Mouse (Mus musculus): ENCODE results near the gene Slc40a1.

Gene Slc40a1

DNA sequence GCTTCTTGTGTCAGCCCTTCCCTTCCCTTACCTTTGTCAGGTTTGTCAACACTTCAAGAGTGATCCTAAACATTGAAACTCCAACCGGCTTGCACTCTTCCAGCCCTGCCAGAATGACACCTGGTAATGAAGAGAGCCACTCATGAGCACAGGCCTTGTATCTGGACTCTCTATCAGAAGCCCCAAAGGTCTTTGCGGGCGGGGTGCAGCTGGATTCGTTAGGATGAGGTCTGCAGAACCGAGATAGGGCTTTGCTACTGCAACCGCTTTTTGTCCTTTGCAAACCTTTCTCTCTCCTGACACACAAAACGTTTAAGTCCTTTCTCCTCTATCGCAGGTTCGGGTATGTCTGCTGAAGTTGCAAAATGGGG, at the start of gene Slc40a1:
Gene Slc40a1 (minus strand): TSS at position 131 of the 371 bp plus-strand sequence.
- DNase-seq = no peak

DNA sequence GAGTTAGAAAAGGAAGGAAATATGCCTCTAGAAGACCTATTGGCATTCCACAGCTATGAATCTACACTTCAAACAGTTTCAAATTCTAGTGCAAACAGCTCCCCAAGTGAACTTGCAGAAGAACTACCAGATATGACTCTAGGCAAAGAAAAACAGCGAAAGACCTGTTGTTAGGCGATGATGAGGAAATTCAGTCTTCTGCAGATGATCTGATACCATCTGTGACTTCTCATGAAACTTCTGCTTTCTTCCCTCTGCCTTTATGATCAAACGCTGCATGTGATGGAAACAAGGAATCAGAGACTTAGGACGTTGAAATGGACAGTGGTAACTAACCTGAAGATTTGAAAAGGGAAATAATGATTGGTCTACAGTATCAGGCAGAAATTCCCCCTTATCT, 45.0 kb upstream of the Slc40a1 start:
- no peak for DNase-seq

DNA sequence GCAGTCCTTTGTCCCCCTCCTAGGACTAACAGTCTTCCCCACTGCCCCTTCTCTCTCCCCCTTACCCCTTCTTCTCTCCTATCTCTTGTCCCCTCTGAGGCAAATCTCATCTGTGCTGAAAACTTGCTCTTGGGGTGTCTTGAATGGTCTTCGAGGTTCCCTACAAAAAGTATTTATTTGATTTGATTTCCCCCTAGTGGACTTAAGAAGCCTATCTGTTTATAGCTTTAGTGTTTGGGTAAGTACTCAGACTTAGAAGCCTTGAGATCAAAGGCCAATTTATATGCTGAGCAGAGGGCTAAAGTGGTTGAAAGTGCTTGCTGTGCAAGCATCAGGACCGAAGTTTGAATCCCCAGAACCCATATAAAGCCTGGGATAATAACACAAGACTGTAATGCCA, 22.7 kb upstream of the Slc40a1 start:
- DNase-seq = peak; percentile 12

DNA sequence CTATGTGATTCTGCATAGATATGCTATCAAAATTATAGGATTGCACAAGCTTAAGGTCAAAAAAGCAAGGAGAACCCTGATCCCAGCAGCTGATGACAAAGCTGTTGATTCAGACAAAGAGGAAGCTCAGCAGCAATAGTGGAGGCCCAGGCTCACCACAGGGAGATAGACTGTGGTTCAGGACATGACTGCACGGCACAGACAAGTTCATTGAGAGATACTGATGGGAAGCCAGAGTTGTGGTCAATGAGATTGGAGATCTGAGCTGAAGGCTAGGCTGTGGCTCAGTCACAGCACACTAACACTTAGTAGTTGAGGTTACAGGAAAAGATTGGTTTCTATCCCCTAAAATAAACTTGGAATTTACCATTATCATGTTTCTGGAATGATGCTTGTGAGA, 21.5 kb upstream of the Slc40a1 start:
- no peak for DNase-seq

DNA sequence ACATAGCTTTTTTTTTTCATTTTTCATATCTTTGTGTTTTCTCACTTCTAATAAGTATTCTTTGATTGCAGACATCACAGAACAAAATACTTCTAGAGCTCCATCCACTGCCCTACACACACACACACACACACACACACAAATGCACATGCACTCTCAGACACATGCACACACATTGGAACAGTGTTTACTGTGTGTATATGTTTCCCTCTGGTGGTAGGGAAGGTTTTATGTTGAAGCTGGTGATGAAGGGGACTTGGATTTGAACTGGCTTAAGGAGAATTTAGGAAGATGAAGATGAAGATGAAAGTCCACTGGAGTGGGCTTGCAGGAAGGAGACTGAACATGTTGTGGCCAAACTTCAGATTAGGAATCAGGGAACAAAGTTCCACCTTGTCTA, 4.8 kb upstream of the Slc40a1 start:
- DNase-seq = no peak

DNA sequence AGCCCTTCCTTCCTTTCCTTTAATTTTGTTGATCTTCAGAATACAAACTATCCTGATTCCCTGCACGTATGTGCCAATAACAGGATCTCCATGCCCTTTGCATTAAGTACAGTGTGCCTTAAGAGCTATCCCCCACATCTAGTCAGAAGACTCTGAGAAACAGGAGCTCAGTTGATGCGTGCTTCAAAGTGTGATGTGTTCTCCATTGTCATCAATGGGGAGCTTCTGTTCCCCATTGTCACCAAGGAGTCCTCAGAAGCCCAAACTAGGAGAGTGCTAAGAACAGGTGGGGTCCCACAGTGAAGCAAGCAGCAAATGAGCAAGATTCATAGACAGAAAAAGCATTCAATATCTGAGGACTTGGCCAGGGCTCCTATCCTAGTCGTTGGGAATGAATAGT, 588 bp upstream of the Slc40a1 start:
- DNase-seq = no peak

DNA sequence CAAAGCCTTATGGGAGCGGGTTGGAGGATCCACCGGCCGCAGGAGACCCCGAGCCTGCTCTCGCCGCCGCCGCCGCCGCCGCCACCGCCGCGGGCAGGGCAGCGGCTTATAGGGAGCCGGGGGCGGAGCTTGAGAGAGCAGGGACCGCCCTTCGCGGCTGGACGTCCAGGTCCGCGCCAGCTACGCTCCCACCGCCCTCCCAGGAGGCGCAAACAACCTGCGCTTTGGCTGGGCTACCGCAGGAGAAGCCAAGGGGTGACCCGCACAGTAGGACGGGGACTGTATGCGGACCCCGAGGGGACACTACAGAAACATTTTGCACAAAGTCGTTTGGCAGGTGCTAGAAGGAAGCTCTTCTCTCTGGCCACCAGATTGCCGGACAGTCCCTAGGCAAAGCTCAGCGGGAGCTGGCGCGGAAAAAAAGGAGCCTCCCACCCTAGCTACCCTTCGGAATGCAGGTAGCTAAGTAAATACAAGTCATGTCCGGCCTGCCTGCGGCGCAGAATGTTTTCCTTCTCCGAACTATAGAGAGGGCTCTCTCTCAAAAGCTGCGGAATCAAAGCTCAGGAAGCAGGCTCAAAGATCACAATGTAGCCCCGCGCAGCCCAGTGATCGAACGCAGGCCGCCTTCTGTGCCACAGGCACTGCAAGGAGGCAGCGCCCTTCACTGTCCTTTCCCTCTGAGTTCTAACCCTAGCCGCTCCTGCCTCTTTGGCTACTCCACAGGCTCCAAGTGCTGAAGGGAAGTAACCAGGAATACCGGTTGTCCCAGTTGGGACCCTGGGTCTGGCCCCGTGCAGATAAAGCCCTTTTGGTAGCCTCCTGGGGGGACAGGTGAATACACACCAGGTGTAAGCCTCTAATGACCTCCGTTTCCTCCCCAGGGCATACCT, 577 bp downstream of the Slc40a1 start:
- peak; percentile 86 for DNase-seq

DNA sequence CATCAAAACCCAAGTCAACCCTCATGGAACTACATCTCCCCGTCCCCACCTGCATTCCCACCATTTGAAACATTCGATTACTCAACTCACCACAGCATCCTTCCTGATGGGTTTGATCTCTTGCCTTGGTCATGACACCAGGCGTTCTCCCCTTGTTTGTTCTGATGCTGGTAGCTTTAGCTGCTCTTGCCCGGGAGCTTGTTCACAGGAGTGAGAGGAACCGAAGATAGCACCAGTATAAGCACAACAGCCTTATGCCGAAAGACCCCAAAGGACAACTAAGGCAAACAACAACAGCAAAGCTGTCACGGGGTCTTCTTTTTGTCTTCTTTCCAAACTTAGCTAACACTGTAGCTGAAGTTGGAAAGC, 1.2 kb downstream of the Slc40a1 start:
- no peak for DNase-seq

DNA sequence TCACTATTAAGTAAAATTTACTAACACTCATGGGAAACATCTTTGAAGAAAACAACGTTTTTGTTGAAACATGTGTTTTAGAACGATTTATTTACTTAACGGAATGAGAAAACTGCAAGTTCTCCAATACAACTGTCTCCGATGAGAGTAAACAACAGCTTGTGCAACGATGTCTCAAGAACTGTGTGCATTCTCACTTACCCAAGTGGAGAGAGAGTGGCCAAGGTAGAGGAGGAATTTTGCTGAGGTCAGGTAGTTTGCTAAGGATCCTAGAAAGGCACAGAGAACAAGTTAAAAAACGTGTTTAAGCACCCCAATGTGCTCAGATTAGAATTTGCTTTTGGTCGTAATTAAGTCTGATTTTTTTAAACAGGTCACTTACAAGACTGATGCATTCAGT, 1.8 kb downstream of the Slc40a1 start:
- DNase-seq = peak; percentile 36

DNA sequence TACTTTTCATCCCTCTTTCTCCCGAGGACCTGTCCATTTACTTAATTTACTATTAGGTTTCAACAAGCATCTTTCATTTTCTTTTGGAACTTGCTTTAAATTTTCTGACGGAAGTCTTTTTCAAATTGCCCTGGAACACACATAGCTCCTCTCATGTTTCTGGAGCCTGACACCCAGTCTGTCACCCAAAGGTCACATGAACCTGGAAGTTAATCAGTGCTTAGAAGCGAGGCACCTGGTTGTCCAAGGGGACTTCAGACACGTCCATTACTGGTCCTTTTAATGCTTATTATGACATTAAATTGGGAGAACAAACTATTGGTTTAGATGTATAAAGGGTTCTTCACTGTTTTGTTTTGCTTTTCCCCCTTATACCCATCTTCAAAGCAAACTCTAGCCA, 3.0 kb downstream of the Slc40a1 start:
- DNase-seq = peak; percentile 68

DNA sequence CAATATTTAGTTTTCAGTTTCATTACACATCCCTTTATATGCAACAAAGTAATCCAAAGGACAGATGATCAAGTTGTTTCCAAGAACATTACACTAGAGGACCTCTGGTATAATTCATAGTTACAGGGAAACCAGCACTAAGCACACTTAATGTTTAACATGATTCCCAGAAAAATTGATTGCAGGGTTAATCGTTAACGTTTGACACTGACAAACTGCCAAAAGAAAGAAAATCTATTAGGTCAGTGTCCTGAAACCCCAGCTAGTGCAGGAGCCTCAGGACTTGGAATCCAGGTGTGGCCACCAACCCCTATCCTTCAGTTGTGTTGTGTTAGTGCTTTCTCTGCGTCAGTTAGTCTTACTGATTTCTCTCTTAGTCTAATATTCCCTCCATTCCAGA, 5.6 kb downstream of the Slc40a1 start:
- DNase-seq = peak; percentile 93

DNA sequence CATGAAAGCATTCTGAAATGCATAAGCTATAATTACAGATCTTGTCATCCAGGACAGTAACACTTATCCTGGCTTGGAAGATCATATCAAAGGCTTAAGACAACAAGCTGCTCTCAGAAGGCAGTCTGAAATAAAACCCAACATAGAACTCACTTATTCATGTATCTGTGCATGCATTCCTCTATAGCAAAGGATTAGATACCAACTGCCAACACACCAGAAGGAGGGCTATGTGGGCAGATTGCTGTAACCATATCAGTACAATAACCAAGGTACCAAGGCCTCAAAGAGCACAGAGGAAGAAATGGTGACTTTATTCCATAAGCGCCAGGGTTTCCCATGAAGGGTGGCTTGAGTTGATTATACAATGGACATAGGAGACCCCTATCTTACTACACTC, 6.6 kb downstream of the Slc40a1 start:
- DNase-seq = no peak

DNA sequence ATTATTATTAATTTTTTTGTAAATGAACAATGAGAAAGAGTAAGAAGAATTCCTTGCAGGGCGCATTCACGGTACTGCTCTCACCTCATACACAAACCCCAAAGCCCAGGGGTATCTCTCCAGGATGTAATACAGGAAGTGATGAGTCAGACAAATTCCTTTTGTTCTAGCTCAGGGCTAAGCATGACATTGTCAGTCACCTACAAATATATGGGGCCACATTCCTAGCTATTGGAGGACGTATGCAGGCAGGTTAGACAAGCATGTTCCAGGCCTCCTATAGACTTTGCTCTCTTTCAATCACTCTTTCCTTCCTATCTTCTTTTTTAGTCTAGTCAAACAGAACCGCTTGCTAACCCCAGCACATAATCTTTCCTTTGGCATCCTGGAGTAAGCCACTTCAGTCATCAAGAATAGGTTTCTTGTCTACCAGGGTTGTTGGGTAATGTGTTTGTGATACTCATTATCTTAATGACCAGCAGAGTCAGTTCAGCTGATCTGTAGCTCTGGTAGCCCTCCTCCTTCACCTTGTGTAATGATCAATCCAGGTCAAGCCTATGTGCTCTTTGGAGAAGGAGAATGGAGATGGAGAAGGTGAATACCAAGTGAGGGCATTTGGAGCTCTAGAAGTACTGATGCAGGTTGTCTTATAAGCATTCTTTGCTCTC, 9.1 kb downstream of the Slc40a1 start:
- no peak for DNase-seq

DNA sequence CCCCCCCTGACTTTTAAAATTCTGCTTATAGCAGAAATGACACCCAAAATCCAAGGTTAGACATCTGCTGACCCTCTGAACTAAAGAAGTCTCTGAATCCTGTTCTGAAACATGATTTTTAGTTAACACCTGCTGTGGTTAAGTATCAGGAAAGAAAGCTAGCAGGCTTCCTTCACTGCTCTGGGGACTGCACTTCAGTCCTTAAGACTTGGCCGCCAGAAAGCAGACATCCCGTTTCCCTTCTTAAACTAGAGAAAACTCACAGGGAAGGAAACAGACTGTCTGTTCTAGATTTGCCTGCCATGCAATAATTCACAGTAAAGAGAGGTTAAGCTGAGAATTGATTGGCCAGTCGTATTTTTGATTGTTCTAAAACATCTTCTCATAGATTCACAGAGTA, 10.1 kb downstream of the Slc40a1 start:
- no peak for DNase-seq

DNA sequence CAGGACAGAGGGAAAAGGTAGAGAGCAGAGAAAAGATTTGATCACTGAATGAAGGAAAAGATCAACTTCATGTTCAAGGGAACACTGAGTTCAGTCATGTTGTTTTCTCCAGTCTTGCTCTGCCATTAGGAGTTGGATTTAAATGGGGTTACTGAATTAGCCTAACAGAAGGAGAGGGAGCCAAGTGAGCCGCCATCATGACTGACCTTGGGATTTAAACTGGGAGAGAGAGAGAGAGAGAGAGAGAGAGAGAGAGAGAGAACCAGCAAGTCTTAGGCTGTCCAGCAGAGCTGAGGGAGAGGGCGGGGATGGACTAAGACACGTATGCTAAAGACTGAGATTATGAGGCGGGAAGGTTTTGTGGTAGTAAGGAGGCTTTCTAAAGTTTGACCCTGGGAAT, 12.1 kb downstream of the Slc40a1 start:
- DNase-seq = no peak

DNA sequence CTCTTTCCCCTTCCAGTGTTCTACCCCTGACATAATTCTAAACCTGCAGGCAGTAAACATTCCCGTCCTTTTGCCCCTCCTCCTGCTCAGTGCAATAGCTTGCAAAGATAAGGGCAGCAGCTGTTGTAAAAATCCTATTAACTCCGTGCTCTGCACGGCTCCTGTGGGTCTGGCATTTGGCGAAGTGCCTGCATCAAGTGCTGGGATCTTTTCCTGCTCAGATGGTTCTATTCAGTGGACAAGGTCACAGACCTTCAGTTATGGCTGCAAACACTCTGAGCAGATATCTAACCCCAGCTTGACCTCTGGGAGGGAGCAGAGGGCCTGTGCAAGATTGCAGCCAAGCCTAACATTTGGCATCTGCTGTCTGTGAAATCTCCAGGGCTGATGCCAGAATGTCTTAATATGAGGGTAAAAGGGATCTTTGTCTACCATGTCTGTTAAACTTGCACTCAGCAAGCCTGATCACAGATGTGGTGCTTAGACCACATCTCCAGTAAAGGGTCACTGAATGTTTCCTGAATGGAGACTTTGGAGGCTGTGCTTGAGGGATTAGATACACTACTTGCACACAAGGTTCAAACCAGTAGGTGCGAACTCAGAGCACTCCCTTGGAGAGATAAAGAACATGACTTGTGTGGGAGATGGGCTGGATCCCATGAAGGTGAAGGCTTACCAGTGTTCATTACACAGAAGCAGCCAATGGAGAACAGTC, 21.1 kb downstream of the Slc40a1 start:
- DNase-seq = peak; percentile 76

DNA sequence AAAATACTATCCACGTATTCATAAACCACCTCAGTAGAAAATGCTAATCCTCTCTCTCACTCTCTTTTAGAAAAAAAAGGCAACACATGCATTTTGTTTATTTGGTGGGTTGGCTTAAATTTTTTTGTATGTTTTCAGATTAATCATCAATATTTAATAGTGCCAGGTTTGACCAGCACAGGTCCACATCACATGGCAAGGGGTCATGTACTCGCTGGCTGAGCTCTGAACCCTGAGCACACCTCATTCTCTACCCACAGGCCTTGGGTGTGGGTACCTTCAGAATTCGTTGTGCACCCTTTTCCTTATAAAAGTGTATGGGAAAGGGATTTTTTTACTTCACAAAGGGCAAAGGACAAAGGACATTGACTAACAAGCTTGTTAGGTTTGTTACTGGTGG, 22.2 kb downstream of the Slc40a1 start:
- DNase-seq = no peak

DNA sequence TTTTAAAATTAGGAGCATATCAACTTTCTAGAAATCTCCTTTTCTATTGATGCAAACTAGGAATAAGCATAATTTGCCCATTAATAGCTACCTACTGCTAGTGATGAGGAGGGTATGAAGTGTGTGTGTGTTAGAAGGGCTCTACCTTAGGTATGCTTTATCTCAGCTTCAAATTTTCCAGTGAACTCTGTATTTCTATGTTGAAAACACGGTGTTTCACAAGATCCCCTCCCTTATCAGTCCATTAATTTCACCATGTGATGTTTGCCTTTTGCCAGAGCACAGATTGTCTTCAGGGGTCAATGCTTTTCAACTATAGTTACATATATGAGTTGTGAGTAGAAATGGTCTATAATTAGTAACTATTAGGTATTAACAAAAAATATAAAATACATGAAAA, 28.3 kb downstream of the Slc40a1 start:
- DNase-seq = no peak

DNA sequence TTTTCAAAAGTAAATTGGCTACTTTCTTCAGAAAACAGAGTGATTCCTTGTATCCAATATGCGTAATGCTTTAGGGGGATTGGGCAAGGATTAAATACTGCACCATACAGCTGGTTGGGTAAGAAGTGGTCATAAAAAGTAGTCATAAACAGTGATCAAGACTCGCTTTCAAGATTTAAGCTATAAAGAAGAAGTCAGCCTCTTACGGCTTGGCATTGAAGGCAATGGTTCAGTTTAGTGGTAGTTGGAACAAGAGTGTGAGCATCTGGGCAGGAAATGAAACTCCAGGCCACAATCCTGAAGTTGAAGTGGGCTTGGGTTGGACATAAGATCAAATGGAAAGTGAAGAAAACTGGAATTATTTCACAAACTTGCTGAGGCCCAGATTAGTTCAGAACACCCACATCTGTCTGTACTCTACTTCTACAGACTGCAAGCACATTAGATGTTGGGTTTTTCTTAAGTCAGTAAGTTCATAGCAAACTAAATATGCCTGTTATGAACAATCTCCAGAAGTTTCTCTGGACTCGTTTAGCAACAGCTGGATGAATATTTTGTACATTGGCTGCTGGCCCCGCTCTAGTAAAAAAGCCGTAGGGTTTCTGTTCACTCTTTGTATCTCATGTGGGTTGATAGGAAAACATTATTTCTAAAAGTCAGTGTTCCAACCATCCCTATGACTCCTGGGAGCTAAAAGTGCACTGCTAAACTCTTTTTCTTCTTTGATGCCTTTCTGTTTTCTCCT, 32.0 kb downstream of the Slc40a1 start:
- DNase-seq = no peak

DNA sequence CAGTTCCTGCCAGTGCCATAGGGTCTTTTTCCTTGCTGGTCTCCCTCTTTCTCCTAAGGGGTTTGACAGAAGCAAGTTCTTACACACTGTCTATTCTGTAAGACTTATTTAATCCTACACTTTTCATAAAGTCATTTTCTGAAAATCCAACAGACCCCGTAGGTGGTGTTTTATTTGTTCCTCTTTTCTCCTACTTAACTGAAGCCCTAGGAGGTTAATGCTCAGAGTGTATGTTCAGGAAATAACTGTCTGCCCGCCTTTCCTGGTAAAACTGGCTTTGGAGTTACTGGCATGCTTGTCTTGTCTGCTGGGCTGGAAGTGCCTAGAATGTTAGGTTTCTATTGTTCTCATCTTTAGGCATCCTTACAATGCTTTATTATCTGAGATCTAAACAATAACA, 34.3 kb downstream of the Slc40a1 start:
- DNase-seq = no peak

DNA sequence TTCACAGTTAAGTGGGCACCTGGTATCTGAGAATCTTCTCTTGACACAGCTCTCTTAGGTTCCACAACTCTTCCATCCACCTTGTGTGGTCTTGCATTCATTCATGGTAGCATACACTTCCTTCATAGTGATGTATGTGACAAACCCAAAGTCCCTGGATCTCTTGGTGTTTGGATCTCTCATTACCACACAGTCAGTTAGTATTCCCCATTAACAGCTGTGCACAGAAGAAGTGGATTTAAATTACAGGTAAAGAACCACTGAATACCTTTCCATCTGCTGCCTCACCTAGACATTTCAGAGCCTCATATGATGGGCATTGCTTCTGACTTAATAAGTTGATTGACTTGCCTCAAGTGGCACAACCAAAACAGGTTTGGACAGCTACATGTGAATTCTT, 36.1 kb downstream of the Slc40a1 start, which contains the start of gene Gm5269:
Gene Gm5269 (minus strand): TSS at position 101 of the 400 bp plus-strand sequence.
- DNase-seq = no peak

DNA sequence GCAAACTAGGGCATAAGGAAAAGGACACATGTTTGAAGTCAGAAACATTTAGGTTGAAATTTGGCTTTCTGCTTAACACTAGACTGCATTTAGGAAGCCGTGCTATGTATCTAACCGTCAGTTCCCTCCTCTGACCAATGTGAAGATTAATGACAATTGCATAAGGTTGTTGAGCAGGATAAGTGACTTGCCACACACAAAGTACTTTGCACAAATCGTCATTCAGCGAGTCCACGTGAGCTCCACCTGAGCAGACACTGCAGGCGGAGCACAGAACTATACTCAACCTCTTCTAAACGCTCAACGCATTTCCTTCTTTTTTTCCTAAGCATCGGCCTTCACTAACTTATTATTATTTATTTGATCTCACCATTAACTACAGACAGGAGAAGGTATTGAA, 39.5 kb downstream of the Slc40a1 start:
- DNase-seq = no peak

DNA sequence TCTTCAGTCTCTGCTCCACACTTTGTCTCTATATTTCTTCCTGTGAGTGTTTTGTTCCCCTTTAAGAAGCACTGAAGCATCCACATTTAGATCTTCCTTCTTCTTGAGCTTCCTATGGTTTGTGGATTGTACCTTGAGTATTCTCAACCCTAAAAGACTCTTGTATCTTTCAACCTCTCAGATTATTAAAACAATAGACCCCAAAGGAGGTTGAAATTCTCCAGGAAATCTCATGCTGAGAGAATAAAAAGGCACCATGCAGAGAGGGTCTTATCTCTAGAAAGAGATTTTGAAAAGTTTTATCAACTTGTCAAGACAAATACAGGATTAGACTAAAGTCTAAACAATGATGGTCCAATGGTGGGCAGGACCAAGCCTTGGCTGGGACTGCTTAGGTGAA, 42.9 kb downstream of the Slc40a1 start:
- no peak for DNase-seq
